Mouse (Mus musculus) left cerebral cortex, postnatal 25 days (tissue): Measurements from ENCODE around the gene Amy2a3. TPM values are rescaled to one million over a fixed set of nuclear protein-coding genes. Genes with fewer than 3 reads are reported as not detected.
"Not testable (repeated sequence)": the region's sequence is repeated elsewhere in the genome, so short reads cannot be mapped to it uniquely, and the experiment has no call there.

Experiments
- DNase-seq, 2 experiments: peaks; one replicate each; pipeline ENCODE4 v3.0.0; 2022; ENCODE audit warnings: low spot score in 2 of 2, mixed read lengths in 1 of 2
- intact Hi-C: fragments of 180-260 bp; cut with DNase I; formaldehyde crosslinking; loops from one replicate; pipeline ENCODE4 v1.15.1; 2025
- total RNA-seq, 2 experiments: library from RNA; stranded (reverse); gene quantifications; 2 replicates each; pipeline ENCODE4 v1.2.3; 2021

The Amy2a3 gene
- not detected for total RNA-seq

GRCm38 (mm10) chr3:113323952-113324351 is at the start of gene Amy2a3:
Gene Amy2a3, minus strand, starts transcription at chr3:113324052.
- intact Hi-C loops, DNase-seq: not testable (repeated sequence)

- intact Hi-C loops, DNase-seq: not testable (repeated sequence)
Observed at GRCm38 (mm10) chr3:113356558-113356957, 32.7 kb upstream of the Amy2a3 start, which contains the start of gene Amy2a2. Gene Amy2a2, minus strand, starts transcription at chr3:113356658.

- DNase-seq, intact Hi-C loops: not testable (repeated sequence)
Observed at GRCm38 (mm10) chr3:113345484-113345883, 21.6 kb upstream of the Amy2a3 start.

GRCm38 (mm10) chr3:113312937-113313336 is 10.9 kb downstream of the Amy2a3 start:
- DNase-seq, intact Hi-C loops: not testable (repeated sequence)

- intact Hi-C loops: not testable (repeated sequence)
Observed at GRCm38 (mm10) chr3:113291349-113291748, 32.5 kb downstream of the Amy2a3 start, which contains the start of gene Amy2a4. Gene Amy2a4, minus strand, starts transcription at chr3:113291449.

GRCm38 (mm10) chr3:113280285-113280684 is 43.6 kb downstream of the Amy2a3 start:
- DNase-seq, intact Hi-C loops: not testable (repeated sequence)

More at GRCm38 (mm10) chr3:113291349-113291748, 32.5 kb downstream of the Amy2a3 start, which contains the start of gene Amy2a4:
- DNase-seq: not testable (repeated sequence)

GRCm38 (mm10) chr3:113279586-113279985 is 44.3 kb downstream of the Amy2a3 start:
- intact Hi-C loops: not testable (repeated sequence)

More at GRCm38 (mm10) chr3:113279586-113279985, 44.3 kb downstream of the Amy2a3 start:
- DNase-seq: not testable (repeated sequence)

Other genes starting within 250 kb of the Amy2a3 start
- gene Amy2a5, start 65.2 kb downstream of the Amy2a3 start, total RNA-seq: not detected
- not detected for gene Amy2a4, start 32.6 kb downstream of the Amy2a3 start, total RNA-seq
- gene Amy2a2, start 32.6 kb upstream of the Amy2a3 start, total RNA-seq: not detected
- gene Amy2a1, start 208.4 kb upstream of the Amy2a3 start, total RNA-seq: not detected